16 mouse cellular contexts compared by ENCODE assay signal in genomic region chr10:23277371-23277770, GRCm38 (mm10).
"Had no signal": no experiment of that assay in that cellular context is flagged by ENCODE, and none has a peak within 500 bp of the region (broad histone marks: within the 10 kb centered on the region; RNA-seq: fewer than 3 reads in every experiment).

No protein-coding gene starts in this region.

- H3K4me3 ChIP-seq: neural tube, embryonic 13.5 days; neural tube, embryonic 15.5 days; stomach, embryonic 15.5 days had no signal

- H3K36me3 ChIP-seq: neural tube, embryonic 13.5 days; neural tube, embryonic 15.5 days; stomach, embryonic 15.5 days had no signal

- H3K27me3 ChIP-seq: neural tube, embryonic 13.5 days; neural tube, embryonic 15.5 days; stomach, embryonic 15.5 days had no signal

- H3K27ac ChIP-seq: neural tube, embryonic 13.5 days; neural tube, embryonic 15.5 days; stomach, embryonic 15.5 days; stomach, postnatal 0 days had no signal

- H3K4me1 ChIP-seq: neural tube, embryonic 13.5 days; neural tube, embryonic 15.5 days; stomach, embryonic 15.5 days had no signal

- DNase-seq: retina, postnatal 1 day; right cerebral cortex, adult 18-20 months; right cerebral cortex, postnatal 14 days; right cerebral cortex, postnatal 25 days; right cerebral cortex, postnatal 4 days; spleen, adult 18-20 months; thymus, adult 18-20 months; thymus, adult 2 months; thymus, postnatal 14 days; thymus, postnatal 25 days; thymus, postnatal 36 days; thymus, postnatal 4 days had no signal

- H3K9me3 ChIP-seq: neural tube, embryonic 13.5 days; neural tube, embryonic 15.5 days; stomach, embryonic 15.5 days had no signal
